Mouse (Mus musculus) activated CD4-positive, CD25-positive, alpha-beta regulatory T cell, adult 4 months (primary cell): ENCODE data around the gene Slc24a3. TPM values are rescaled to one million over a fixed set of nuclear protein-coding genes. Genes with fewer than 3 reads are reported as not detected.

Source experiments
- ATAC-seq: one replicate; pipeline ENCODE4 v1.8.0; 2017
- polyA plus RNA-seq, 2 experiments: library from polyadenylated mRNA; unstranded; fragments of 100-300 nt; shearing (Covaris generic); gene quantifications; one replicate each; pipeline ENCODE4 v1.2.1; 2017

Slc24a3 gene
- polyA plus RNA-seq, 2 experiments from 2014 or later: 0.56 to 0.76 TPM

DNA sequence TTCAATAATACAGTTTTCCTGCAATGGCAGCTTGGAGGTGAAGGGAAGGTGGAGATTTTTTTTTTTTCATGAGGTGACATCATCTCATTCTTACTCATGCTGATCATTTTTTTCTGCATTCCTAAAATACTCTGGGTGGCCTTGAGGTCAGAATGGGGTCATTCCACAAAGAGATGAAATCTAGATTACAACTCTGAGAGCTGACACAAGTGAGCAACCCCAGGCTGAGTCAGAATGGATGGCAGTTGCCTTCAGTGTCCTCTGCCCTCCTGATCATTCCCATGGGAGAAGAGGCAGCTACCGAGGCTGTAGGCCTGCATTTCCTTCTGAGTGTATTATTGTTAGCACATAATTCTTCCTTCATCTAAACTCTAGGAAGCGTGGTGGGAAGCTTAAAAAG is 116.2 kb downstream of the Slc24a3 start:
- no peak for ATAC-seq

DNA sequence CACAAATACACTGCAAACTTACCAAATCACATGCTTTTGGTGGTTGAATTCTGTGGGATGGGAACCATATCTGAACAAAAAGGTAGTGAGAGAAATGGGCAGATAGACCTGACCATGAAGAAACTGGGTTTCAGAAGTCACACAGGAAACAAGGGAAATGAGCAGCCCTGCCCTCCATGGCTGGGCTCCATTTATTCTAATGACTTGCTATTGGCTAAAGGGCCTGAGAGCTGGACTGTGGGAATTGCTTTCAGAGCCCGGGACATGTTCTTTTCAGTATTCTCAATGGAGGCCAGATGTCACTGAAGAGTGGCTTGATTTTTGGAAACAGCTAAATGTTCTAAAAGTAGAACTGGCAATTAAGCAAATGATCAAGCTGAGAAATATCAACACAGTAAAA is 120.9 kb downstream of the Slc24a3 start:
- ATAC-seq: no peak

DNA sequence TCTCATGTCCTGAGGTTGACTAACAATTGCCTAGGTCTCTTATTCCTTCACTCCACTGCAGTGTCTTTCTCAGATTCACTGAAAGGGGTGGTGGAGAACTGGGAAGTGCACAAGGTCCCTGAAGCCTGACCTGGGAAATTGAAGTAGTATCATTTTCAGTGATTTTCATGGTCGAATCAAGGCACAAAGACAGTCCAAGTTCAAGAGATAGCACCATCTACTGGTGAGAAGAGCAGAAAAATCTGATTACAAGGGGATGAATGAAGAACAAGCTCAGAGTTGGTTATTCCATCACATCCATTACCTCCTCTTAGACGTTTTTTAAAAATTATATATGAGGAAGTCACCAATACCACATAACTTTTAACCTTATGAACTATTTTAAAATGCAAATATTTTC is 123.9 kb downstream of the Slc24a3 start:
- ATAC-seq: no peak

DNA sequence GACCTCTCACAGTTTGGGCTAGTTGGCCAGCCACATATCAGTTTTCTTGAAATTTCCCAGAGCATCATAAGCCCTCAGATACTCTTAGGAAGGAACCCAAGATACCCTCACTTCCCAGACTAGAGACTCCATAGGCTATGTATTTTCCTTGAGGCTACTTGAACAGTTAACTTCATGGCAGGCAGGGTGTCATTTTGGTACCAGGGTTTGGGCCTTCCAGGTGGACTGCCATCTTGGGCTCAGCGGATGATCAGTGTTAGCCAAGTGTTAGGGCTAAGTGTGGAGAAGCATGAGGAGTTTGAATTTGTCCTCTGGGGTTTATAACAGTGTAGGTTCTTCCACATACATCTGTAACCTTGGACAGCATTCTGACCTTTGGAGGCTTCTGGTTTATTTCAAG is 124.6 kb downstream of the Slc24a3 start:
- no peak for ATAC-seq

DNA sequence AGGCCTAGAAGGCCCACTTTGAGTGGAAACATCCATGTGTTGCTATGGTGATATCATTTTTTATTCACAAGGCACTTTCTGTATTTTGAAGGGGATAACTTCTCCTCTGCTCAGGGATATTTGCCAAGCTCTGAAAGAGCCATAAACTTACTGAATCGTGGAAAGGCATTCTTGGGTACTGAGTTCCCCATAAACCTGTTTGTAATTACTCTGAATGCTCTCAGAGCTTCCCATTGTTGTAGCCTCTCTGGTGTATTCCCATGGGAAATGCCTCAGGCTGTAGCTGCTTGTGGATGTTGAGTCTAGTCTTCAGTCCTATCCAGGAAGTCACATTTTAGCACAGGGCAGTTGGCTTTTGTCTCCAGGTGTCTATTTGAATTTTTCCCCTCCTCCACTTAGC is 125.3 kb downstream of the Slc24a3 start:
- no peak for ATAC-seq

DNA sequence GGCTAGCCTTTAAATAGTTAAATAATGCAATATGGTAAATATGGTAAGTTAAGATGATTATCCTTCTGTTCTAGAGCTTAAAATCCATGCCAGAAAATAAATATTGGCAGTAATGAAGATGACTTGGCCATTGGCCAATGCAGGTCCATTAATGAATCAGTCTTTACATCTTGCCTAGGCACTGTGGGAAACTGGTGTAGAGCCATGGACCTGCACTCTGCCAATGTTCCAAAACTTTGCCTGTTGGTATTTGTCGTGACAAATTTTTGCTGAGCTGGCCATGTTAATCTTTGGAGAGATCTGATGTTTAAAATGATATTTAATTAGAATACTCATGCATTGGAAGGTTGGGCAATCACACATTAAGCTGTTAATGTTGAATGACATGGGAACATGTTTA is 129.4 kb downstream of the Slc24a3 start:
- ATAC-seq: no peak

DNA sequence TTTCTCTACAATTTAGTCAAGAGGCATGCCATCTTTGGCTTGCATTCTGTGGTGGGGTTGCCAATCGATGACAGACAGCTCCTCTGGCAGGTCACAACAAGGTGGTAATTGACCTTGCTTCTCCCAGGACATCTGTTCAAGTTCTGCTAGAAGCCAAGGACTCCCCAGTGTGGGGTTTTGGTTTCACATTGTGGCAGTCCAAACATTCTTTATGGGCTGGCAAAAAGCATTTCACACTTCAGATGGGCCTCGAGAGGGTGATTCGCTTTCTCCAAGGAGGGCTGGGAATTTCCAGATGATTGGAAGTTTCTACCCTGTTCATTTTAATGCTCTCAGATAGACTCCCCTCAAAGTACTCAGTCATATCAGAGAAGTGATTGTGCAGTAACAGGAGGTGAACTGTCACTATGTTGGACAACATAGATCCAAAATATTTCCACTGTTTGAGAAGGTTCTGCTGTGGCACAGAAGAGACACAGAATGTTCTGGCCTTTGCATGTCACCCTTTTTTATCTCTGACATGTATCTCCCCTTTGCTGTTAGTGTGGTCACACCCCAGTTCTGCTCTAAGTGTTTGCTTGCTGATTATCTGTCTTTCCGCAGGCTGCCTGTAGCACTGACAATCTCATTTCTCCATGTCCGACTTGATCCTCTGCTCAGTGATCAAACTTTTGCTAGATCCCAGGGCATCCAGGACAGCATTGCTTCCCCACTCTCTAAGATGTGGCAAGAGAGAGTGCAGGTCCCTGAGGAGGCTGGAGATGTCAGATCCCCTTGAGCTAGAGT is 132.6 kb downstream of the Slc24a3 start:
- no peak for ATAC-seq

DNA sequence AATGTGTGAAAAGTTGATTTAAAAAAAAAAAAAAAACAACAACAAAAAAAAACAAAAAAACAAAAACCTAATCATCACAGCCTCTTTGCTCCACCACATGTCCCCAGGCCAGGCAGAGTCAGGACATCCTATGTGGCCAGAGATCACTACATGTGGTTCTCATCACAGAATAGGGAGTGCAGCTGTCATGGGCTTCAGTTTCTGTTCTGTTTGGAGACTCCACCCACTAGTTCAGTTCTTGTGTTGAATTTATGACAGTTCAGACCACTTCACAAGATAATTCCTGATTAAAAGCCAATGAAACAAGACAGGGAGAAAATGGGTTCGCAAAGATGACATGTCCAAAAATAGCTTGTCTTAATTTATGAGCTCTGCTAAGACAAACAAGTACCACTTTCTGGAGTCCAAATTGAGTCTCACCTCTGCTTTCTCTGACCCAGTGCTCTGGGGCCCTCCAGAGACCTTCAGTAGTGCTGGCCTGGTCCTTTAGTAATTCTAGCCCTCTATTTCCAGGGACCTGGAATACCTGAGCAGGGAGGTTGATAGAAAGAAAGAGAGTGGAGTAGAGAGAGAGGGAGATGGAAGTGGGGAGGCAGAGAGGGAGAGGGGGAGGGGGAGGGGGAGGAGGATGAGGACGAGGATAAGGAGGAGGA is 139.8 kb downstream of the Slc24a3 start:
- ATAC-seq: no peak

DNA sequence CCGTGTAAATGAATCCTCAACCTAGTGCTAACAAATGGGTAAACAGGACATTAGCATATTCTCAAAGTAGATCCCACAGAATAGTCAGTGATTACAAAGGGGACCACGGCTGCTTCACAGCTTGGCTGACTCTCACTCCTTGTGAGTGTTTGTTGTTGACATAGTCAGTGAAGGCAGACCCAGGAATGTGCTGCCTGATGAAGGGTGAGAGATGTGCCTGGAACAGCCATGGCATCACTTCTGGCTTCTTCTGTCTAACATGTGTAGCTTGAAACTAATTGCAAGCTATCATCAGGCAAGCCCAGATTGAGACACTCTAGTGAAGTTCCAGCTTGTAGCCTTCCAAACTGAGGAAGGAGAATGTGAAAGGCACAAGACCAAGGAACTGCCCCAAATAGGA is 151.4 kb downstream of the Slc24a3 start:
- ATAC-seq: no peak

DNA sequence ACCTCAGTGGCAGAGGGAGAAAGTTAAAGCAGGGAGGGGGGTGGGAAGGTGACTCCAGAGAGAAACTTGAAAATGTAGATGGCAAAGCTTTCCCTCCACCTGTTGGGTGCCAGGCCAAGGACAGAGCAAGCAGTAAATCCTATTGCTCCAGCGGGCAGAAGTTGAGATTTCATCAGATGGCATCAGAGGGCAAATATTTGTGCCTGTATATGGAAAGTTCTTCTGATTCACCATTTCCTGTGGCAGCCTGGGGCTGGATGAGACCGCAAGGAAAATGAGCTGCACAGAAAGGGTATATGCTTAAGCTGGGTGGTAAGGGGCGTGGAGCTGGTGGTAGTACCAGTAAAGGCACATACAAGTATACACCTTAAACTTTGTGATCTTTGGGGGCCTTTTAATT is 153.7 kb downstream of the Slc24a3 start:
- no peak for ATAC-seq

DNA sequence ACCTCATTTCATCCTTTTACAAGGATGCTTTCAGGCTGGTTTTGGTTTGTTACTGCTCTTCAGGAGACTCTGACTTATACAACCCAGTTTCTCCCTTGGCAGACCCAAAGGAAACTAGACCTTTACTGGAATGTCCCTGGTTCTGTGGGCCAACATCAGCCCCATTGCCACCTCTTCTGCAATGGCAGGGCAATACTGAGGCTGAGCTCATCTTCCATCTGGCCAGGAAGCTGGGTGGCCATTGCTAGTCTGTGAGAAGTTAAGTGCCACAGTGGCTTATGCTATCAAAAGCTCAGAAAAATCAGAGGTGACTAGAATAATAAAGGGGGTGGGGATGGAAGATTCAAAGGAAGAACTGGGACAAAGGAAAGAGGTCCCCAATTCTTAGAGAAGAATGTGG is 154.2 kb downstream of the Slc24a3 start:
- ATAC-seq: no peak

DNA sequence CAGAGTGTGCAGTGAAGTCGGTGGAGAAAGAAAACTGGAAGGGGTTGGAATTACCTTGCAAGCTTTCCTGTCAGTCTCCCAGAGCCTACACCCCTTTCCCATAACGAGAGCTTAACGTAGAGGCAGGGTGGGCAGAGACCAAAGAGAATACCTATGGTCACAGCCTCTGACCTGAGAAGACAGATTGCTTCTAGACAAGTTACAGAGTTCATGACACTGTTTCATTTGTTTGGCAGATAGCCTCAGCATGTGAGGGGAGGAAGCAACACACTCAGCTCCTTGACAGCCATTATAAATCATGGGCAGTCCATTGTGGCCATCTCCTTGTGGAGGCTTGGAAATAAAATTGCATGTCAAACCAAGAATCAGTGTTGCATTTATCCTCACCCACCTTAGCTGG is 156.9 kb downstream of the Slc24a3 start:
- ATAC-seq: no peak

DNA sequence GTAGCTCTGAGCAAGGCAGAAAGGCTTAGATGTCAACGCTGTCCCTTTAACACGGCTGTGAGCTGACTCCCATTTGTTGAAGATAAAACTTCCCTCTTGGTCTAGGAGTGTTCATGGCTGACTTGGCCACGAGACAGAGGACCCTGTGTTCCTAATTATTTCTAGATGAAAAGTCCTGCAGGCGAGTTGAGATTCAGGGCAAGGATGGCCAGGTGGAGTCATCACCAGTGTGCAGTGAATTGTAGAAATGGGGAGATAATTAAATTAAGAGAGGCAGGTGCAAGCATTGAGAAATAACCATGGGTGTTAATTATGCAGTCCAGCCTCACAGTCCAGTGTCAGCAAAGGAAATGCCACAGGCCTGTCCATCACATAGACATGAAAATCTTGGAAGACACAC is 158.3 kb downstream of the Slc24a3 start:
- no peak for ATAC-seq

DNA sequence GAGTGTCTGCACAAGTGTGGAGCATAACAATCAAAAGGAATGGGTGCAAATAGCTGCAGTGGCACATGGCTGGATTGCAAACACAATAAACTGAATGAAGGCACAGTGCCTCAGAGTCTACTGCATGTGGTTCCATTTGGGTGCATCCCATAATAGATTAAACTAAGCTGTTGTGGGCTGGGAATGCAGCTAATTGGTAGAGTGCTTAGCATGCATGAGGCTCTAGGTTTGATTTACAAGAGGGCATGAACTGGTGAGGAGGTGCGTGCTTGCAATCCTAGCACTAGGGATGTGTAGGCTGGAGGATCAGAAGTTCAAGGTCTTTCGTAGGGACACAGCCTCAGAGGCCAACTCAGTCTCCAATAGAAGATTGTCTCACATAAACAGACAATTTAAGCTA is 159.0 kb downstream of the Slc24a3 start:
- no peak for ATAC-seq

DNA sequence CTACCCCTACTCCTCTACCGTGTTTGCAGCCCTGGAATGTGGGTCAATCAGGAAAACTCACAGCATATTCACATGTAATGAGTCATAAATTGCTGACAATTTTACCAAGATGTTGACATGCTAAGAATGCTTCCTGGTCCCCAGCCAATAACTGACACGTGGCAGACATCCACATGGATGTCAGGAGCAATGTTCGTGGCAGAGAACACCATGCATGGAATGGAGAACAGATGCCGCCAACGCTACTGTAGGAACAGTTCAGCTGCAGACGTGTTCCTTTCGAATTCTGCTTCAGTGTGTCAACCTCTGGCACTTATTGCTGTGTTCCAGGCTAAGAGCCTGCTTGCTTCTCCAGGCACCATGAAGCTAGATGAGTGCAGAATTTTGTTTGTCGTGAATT is 162.2 kb downstream of the Slc24a3 start:
- ATAC-seq: no peak

DNA sequence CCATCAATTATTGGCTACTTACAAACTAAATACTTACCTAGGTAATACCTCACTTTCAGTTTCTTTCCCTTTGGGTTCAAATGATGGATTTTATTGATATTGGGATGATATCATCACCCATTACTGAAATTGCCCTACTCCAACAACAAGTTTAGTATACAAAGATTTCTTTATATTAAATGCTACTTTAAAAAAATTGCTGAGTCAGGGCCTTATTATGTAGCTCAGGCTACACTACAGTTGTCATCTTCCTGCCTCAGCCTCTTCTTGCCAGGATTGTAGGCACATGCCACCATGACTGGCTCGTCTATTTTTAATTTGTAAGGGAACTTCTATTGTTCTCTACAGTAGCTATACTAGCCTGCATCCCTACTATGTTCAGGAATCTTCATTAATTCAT is 164.0 kb downstream of the Slc24a3 start:
- ATAC-seq: no peak

DNA sequence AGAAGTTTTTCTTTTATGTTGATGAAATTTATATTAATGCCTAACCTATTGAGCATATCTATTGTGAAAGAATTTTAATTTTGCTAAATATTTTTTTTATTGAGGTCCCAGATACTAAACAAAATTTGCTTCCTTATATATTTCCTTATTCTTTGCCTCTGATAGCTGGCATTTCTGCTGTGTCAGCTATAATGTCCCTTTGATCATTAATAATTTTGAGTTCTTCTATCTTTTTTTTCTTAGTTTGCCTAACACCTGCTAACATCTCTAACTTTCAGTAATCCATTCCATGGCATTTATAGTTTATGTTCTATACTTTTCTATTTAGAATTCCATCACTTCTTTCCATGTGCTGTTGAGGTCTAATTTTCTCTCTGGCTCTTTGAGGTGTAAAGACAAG is 165.9 kb downstream of the Slc24a3 start:
- no peak for ATAC-seq

DNA sequence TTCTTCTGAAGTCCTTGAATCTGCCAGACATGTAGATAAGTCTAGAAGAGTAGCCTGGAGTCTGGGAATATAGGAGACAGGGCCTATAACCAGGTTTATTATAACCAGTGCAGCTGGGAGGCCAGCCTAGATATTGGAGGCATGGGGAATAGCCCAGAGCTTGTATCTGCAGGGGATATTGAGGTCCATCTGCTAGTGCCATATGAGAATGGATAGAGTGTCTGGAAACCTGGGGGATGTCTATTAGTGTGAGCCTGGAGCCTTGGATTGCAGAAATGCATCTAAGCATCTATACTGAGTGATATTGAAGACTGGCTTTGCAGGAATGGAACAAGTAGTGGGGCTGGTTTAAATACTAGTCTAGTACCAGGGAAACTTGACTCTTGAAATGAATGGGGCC is 168.9 kb downstream of the Slc24a3 start:
- no peak for ATAC-seq

DNA sequence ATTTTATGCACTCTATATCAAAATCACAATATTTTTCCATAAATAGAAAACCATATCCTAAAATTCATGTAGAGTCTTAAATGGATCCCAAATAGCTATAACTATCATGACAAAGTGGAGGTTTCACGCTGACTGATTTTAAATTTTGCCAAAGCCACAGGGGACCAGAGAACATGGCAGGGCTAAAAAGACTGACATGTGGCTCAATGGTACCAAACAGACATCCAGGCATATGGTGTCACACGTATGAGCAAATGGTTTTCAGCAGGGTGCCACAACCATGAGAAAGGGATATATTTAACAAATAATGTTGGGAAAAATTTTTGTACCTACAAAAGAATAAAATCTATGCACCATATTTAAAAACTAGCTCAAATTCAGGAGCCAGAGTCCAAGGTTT is 173.3 kb downstream of the Slc24a3 start:
- no peak for ATAC-seq

DNA sequence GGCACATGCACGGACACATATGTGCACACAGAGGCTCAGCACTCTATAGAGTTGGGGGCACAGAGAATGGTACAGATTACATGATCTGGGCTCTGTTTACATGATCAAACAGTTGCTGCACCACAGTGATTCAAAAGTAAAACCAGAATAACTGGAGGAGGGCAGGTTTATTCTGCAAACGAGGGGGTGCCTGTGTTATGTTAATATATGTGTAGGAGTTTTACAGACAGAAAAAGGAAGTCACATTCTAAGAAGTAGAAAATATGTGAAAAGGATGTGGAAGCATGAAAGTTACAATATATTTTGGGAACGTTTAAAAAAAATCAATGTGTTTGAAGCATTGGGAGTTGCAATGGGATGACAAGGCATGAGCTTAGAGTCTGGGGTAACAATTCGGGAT is 175.4 kb downstream of the Slc24a3 start:
- ATAC-seq: no peak

DNA sequence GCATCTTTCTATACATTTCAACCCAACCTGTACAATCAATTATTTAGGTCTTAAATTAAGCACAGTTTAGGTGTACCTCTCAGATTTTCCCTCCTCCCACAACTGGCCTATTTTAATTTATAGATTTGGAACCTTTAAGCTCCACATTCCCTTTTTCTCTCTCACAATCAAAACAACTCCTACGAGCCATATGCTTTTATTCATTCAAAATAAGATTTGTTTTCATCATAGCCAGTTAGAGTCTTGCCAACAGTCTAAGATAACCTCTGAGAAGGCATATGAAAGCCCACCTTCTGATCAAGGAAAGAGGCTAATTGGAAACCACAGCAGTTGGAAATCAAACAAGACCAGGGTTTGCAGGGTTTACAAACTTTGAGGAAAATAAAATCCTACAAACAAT is 177.0 kb downstream of the Slc24a3 start:
- no peak for ATAC-seq

DNA sequence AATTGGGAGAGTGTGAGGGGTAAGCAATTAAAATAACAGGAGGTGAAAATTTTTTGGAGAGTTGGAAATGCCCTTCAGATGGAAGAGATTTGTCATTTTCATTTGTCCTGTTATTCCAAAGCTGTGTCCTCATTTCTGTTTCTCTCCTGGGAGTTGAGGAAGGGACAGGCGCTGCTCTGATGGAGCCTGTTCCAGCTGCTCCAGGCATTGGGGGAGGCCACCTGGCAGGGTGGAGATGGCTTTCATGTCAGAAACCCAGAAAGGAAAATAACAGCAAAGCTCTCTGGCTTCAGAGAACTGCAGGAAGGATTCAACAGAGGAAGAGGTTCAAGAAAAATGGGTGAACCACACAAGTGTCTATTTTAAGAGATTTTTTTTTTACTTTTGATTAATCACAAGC is 186.2 kb downstream of the Slc24a3 start:
- no peak for ATAC-seq

DNA sequence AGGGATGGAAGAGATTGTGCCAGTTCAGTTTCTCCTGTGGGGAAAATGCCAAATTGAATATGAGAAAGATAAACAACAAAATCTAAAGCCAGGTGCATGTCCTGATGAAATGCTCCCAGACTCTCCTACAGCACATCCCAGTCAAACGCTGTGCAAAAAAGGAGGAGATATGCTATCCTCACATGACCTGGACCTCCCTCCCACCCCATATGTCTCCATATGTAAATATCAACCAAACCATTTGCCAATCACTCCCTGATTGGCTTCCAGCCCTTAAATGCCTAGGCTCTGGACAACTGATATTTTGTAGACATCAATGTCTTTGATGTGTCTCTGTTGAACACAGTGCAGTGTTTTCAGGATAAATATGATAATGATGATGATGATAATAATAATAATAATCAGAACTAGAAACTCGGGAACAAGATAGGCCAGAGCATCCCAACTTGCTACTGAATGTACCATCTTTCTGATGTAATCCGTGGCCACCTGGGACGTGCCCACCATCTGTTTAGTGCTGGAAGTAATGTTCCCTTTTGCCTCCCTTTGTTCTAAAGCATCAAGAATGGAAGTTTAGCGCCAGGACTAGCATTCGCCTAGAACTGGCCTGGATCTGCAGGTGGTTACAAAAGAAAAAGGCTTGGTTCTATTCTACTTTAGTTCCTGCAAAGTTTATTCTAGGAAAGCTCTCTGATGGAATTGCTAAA is 190.8 kb downstream of the Slc24a3 start:
- no peak for ATAC-seq

DNA sequence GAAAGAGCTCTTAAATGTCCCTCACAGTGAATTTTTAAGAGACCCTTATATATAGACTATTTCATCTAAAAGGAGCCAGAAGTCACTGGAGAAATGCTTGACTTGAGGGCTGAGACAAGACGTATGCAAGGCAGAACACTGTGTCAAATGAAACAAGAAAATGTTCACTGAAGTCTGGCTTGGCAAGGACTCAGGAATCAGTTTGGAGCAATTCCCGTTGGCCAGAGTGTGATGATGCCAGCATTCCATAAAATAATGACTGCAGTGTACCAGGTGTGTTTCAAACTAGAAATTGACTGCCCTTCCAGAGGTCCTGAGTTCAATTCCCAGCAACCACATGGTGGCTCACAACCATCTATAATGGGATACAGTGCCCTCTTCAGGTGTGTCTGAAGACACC is 196.1 kb downstream of the Slc24a3 start:
- ATAC-seq: no peak
